Mouse (Mus musculus) embryo, embryonic 10 days (tissue): ENCODE measurements around the gene Exog.
A peak's percentile ranks its signal among the peaks of the same experiment; 100 is the strongest.

Source experiments
- DNase-seq: peaks from one replicate; pipeline ENCODE4 v3.0.0-alpha.2; 2015; ENCODE audit warnings: low spot score

The Exog gene

GRCm38 (mm10) chr9:119444738-119445429 lies at the start of gene Exog:
Gene Exog, plus strand, starts transcription at chr9:119444943.
- peak; percentile 97 for DNase-seq

DNA sequence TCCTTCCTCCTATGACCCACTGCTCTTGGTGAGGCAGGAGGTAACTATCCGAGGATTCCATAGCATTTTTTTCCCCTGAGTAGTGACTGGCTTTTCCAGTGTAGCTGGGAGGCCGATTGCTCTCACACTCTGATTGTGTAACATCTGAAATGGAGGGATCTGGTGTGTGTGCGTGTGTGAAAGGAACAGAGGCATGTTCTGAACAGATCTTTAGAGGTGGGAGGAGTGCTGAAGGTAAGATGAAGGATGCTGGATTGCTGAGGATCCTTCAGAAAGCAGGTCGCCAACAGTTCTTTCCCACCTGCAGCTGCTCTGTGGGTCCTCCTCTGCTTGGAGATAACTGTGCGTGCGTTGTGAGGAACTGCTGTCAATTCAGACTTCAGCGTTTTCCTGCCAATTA lies 43.4 kb upstream of the Exog start:
- no peak for DNase-seq

DNA sequence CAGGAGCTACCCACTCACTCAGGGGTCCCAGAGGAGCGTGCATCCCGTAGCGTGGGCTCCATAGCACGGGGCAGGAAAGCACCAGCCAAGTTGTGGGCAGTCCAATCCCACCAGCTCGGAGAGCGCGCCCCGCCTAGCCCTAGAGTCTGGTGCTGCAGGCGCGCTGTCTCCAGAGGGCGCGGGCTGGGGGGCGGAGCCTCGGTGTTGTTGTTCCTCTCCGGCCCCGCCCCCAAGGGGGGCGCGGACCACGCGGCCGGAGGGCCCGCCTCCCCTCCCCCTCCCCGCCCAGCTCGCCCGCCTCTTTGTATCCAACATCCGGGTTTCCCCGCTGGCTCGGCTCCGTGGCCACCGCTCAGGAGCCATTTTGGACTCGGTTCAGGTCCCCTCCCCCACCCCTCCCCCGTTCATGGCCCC lies 42.9 kb upstream of the Exog start, which contains the start of gene Acvr2b:
Acvr2b (plus strand) TSS at position 318 of the 414 bp plus-strand sequence.
- DNase-seq, result peak; percentile 95

DNA sequence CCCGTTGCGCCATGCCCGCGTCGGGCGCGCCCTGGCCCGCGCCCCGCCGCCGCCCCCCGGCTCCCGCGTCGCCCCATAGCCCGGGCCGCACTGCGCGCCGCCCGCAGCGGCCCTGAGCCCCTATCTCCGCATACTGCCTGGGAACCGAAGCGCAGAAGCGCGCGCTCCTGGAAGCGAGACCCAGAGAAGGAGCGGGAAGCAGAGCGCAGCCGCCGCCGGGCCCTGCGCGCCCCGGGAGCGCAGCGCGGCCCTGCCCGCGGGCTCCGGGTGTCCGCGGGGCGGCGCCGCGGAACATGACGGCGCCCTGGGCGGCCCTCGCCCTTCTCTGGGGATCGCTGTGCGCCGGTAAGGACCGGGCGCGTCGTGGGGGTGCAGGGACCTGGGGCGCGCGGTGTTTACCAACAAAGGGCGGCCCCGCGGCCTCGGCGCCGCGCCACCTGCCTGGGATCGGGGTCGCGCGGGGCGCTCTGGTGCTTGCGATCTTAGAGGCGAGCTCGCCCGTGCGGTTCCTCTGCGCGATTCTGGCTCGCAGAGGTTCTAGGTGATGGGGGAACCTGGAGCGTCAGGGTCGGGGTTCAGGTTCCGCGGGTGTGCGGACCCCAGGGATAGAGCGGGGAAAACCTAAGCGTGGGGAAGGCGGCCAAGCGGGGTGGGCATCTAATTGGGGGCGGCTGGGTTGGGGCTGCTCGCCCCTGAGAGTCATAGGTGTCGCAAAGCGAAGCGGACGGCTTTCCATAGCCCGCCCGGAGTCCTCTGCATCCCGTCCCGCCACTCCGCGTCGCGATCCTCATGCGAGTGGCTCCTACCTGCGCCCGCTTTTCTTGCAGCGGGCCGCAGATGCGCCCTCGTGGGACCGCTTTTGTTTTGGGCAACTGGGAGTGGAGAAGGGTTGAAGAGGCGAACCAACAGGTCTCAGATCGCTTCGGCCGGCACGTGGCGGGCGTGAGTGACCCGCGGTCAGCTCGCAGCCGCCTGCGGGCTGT lies 42.2 kb upstream of the Exog start:
- peak; percentile 53 for DNase-seq

DNA sequence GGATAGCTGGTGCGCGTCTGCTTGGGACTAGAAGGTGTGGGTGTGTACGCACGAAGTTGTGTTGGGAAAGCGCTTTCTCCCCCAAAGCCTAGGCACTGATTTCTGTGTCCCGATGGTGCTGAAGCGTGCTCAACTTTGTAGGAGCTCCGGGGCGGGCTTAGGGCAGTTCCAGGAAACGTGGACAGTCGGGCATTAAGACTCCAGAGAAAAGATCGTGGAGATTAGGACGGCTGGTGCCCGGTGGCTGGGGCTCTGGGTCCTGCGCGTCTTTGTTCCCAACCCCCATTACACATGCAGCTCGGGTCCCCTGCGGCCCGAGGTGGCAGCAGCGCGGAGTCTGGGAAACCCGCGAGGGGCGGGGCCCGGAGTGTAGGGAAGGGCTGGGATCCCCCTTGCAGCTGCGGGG lies 41.5 kb upstream of the Exog start:
- peak; percentile 78 for DNase-seq

DNA sequence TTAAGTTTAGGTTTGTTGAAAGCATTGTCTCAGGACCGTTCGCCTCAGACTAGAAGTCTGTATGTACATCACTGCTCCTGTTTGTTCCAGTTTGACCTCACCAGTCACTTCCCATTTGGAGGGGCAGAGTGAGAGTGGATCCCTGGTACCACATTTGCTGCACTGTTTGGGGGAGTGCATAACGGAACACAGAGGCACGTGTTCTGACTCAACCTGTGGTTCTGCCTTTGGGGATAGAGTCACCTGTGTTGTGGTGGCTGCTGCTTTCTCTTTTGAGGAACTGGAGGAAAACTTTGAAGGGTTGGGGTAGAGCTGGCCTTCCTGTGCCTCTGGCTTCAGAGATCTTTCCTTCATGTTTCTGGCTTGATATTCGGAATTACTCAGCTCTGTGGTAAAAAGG lies 40.7 kb upstream of the Exog start:
- DNase-seq, result no peak

- DNase-seq, result no peak
Measured at GRCm38 (mm10) chr9:119407884-119408283, 36.9 kb upstream of the Exog start.

- DNase-seq, result no peak
Measured at GRCm38 (mm10) chr9:119408898-119409664, 35.7 kb upstream of the Exog start.

DNA sequence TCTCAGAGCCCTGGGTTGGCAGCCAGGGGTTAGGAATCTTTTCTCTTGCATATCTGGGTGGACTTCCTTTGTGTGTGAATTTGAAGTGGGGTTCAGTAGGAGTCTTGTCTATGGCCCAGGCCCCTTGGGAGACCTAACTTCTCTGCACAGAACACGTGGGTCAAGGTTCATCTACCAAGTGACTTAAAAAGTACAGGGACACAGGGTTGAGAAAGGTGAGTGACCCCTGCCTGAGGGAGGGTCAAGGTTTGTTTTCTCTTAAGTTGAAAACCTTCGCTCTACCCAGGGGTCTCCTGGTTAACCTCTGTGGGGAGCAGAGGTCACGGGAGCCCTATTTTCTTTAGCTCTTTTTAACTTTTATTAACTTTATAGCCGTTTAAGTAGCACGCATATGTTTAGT lies 34.9 kb upstream of the Exog start:
- no peak for DNase-seq

GRCm38 (mm10) chr9:119418025-119418424 lies 26.7 kb upstream of the Exog start:
- no peak for DNase-seq

DNA sequence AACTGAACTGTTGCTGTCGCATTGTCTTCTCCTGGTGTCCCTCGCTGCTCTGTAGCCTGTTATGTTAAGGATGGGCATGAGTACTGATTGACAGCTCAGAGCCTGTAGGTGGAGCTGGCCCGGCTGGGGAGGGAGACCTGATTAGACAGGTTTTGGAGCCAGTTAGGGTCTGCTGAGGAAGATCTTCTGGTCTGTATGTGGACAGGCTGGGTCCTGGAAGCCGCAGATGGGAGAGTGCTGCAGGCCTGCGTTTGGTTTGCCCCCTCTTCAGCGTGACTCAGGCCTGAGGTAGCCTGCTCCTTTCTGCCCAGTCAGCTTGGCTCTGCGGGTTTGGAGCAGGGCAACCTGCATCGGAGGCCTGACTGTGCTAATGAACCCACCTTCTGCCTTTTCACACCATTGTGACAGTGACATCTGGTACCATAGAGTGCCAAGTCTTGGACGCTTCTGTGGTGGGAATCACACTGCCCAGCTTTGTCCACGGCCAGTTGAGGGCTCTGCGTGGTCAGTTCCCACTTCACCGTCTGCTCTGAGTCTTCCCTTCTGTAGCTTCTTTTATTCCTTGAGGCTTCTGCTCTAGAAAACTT lies 24.8 kb upstream of the Exog start:
- DNase-seq, result no peak

DNA sequence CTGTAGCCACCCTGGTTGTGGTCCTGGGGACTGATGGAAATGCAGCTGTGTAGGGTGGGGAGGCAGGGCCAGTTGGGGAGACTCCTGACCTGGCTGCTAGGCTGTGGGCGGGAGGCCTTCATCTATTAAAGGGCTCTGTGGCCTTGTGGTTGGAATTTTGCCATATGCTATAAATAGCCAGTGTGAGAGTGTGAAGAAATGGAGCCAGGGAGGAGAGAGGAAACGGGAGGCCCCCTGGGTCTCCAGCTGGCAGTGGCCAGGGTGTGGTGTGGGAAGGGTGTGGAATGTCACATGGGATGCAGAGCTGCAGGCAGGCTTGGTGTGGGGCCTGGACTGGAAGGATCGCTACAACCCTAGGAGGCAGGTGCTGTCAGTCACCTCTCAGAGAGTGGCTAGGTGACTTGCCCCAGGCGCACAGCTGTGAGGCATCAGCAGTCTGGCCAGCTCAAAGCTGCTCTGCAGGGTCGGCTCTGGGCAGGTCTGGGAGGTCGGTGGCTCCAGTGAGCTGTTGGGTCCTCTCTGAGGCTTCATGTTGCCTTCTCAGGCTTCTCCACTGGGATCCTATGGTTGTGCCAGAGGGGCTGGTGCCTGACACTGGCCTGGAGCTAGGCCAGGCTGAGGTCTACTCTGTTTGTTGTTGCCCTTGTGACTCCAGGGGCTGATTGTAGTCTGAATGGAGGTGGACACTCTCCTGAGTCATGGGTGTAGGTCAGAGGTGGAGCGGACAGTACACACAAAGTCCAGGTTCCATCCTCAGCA lies 19.3 kb upstream of the Exog start:
- no peak for DNase-seq

GRCm38 (mm10) chr9:119425976-119426415 lies 18.7 kb upstream of the Exog start:
- DNase-seq, result no peak

DNA sequence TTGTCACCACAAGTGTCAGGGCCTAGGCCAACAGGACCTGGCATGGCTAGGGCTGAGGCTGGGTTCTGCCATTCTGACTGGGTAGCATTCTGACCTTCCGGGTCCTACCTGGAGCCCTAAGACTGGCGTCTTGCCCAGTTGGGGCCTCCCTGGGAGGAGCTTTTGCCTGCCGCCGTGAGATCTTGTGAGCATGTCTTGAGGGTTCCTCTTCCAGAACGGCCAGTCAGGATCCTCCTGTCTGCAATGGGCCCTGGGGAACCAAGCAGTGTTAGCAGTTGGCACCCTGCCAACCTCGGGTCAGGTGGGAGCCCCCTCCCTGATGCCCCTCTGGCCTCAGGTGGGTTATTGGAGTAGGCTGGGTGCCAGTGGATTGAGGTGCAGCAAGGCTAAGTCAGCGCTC lies 18.3 kb upstream of the Exog start:
- DNase-seq, result no peak

DNA sequence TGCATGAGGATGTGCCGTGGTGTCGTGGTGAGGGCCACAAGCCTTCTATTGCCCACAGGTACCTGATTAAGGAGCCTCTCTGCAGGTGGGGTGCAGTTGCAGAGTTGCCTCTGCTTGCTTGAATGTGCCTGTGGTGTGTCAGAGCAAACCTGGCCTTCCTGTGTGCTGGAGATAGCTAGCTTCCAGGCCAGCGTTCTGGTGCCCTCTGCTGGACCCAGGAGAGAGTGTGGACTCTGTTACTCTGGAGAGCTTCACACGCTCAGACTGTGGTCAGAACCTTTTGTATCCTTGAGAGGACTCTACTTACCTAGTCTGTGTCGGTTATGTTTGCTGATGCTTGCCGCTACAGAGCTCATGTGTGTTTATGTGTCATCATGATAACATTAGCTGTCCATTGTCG lies 14.4 kb upstream of the Exog start:
- peak; percentile 88 for DNase-seq

DNA sequence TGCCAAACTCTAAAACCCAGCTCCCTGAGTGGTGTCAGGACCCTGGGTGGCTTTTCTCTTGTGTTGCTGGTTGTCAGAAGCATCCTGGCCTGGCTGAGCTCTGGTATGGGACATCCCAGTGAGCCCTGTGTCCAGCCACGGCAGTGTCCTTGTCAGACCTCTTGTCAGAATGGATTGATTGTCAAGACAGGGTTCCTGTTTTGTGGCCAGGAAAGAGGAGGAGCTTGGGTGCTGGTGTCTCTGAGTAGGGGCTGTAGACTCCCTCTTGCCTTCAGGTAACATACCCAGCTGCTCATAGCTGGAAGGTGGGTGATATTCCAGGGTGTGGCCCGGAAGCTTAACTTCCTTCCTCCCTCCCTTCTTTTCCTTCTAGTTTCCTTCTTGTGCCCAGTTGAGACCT lies 8.9 kb upstream of the Exog start:
- DNase-seq, result no peak

DNA sequence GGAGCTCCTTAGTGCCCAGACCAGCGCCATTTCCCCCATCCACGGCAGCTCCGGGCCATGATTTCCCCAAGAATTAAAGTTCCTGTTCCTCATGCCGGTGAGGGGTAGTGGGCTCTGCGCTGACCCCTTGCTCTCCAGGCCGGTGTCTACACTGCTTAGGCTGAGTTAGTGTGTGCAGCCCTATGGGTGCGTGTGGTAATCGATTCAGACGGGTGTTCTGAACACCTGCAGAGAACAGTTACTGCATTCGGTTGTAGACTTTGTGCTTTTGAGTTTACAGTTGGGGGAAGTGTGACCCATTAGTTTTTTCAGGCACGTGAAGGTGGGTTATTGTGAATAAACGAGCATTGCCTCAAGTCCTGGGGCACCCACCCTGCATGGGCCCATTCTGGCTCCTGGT lies 6.7 kb upstream of the Exog start:
- no peak for DNase-seq

DNA sequence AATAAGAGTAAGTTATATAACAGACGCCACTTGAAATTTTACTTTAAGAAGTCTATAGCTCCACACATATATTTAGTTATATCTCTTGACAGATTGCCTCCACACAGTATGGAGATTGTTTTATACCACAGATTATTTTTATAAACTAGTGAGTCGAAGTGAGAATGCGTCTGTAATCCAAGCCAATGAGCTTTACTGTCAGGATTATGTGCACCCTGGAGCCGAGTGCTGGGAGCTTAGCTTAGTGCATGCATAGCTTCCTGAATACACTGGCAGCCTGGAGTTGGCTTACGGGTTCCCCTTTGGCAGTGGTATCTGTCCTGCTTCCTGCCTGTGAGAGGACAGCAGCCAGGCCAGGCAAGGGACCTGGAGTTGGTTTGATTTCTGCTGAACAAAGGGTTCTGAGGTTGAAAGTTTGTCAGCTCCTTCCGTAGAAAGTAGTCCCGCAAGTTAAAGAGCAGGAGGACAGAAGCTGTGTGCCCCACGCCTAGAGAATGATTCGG lies 6.2 kb upstream of the Exog start:
- no peak for DNase-seq

DNA sequence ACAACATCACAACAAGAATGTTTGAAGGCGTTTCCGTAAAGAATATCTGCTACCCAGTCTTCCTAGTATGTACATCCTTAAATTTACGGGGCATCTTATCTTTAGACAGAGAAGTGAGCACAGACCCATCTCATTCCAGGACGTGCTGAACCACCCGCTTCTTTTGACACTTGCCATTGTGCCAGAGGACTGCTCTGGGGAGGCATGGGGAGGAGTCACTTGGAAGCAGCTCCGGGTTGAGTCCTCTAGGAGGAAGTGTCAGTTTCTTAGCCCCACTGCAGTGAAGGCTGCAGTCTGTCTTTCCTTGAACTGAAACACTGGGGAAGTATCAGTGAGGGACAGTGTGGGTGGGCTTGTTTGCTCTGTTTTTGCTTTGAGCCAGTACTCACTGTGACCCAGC lies 994 bp downstream of the Exog start:
- DNase-seq, result no peak

- no peak for DNase-seq
Measured at GRCm38 (mm10) chr9:119455967-119456366, 11.2 kb downstream of the Exog start.

GRCm38 (mm10) chr9:119457122-119457521 lies 12.4 kb downstream of the Exog start:
- DNase-seq, result no peak
